Mouse (Mus musculus) adipocyte (in vitro differentiated cells): ENCODE results near the gene Slc6a13.

Source experiments
- DNase-seq: peaks from one replicate; pipeline ENCODE4 v3.0.0-alpha.2; 2016; ENCODE audit warnings: low spot score

Gene Slc6a13

DNA sequence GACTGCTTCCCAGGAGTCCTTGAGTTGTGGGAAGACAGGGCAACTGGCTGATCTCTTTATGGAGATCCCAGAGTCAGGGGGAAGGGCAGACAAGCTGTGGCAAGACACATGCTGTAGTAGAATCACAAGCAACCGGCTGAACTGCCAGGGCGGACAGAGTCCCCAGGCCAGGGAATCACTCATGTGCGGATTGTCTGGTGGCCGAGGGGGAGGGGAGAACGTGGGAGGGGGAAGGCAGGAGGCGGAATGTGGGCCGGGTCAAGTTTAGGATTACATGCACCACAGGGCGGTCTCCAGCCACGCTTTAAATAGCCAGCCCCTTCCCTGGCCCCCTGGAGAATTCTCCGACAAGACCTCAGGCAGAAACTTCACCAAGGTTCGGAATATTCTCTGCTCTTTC is at the start of gene Slc6a13:
Slc6a13 (plus strand) TSS at position 274 of the 400 bp plus-strand sequence.
- no peak for DNase-seq

DNA sequence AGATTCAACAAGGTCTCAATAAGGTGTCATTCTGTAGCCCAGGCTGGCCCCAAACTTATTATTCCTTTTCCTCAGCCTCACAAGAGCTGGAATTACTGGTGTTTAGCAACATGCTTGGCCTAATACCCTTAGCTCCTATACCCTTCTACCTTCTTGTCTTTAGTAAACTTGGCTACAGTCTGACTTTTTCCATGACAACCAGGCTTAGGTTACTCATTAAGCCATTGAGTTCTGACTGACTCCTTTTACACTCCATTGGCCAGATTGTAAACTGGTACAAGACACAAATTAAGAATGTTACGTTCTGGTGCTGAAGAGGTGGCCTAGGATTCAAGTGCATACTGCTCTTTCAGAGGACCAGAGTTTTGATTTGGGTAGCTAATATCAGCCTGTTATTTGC is 49.6 kb upstream of the Slc6a13 start:
- DNase-seq, result peak; percentile 60

DNA sequence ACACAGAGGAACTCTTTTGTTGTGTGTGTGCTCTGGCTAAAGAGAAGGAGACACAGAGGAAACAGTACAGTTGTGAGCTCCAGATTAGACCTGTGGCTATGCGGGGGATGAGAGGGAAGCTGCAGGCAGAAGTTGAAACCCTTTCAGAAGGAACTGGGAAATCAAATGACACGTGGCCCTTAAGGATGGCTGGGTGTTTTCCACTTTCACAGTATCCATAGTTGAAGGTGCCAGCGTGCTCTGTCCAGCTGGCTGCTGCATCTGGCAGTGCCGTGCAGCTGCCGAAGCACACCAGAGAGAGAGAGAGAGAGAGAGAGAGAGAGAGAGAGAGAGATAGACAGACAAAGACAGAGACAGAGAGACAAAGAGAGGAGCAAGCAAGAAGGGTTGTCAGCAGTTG is 48.8 kb upstream of the Slc6a13 start:
- DNase-seq, result peak; percentile 42

DNA sequence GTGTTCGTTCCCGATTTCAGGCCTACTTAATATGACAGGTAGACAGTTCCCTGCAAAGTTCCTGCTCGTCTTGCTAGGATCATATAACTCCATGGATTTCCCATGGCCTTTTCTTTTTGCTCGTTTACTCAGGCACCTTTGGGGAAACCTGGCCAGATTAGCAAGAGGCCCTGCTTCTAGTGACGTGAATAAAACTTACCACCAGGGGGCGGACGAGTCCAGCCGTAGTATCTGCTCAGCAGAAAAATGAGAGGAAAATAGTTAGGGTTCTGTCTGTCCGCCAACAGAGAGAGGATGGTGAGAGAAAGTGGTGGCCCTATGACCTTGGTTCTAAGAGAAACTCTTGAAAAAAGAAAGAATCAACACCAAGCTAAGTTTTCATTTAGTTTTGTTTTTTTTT is 39.5 kb upstream of the Slc6a13 start:
- peak; percentile 84 for DNase-seq

DNA sequence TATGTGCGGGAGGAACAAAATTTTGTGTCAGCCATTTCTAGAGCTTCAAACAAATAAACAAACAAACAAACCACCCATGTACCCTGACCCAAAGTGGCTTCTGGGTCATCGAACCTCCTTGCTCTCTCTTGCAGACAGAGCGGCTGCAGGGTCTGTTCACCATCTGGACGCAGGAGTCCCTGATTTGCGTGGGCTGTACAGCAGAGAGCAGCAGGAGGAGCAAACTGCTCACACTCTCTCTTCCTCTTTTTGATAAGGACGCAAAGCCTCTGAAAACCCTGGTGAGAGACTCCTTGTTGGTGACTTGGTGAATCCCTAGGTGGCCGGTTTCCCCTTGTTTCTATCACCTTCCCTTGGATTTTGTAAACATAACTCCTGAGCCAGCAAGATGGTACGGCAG is 38.8 kb upstream of the Slc6a13 start:
- no peak for DNase-seq

DNA sequence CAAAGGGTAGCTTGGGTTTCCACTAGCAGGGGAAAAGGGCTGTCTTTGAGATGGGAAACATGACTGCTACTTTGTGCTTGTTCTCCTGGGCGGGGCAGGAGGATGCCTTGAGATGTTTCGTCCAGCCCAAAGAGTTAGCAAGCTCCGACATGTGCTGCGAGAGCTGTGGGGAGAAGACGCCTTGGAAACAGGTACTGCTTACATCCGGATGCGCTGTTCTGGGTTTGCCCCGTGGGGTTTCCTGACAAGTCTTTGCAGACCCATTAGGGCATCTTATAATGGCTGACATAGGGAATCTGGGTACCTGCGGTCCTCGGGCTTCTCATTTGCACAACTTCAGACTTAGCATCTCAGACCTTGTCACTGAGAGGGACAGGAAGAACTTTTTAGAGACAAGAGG is 38.0 kb upstream of the Slc6a13 start:
- DNase-seq, result no peak

DNA sequence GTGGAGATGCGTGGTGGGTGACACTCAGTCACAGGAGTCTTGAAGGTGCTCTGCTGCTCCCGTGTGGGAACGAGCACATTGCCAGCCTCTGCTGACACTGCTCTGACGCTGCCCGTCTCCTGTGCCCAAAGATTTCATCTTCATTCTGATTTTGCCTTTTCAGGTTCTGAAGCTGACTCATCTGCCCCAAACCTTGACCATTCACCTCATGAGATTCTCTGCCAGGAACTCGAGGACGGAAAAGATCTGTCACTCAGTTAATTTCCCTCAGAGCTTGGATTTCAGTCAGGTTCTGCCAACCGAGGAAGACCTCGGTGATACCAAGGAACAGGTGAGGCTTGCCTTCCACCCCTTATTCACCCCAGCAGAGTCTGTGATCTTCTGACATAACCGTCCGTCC is 37.5 kb upstream of the Slc6a13 start:
- DNase-seq, result no peak

DNA sequence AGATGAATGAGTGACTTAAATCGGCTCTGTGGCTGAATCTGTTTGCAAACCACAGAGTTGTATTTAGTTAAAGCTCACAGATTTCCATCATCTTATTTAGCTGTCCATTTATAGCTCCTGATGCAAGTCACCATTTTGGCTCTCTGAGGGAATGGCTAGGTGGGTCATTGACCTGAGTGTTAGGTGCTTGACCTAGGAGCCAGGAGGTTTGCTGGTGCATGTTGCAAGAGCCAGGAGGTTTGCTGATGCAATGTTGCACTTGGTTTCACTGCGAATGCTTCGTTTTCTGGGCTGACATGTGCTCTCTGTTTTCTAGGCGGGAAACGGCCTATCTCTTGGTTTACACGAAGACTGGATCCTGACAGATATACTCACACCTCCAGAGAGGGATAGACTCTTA is 29.9 kb upstream of the Slc6a13 start:
- DNase-seq, result no peak

DNA sequence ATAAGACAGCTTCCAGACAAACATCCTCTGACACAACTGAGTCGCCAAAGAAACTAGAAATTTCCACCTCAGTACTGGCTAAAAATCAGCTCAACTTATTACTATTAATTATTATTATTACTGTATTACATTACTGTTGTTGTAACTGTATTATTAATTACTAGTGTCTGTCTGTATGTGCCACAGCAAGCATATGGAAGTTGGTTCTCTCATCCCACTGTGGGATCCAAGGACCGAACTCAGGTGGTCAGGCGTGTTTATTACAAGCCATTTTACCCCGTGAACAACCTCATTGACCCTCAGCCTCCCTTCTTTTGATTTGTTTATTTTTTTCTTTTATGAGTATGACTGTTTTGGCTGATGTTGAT is 28.3 kb upstream of the Slc6a13 start:
- no peak for DNase-seq

DNA sequence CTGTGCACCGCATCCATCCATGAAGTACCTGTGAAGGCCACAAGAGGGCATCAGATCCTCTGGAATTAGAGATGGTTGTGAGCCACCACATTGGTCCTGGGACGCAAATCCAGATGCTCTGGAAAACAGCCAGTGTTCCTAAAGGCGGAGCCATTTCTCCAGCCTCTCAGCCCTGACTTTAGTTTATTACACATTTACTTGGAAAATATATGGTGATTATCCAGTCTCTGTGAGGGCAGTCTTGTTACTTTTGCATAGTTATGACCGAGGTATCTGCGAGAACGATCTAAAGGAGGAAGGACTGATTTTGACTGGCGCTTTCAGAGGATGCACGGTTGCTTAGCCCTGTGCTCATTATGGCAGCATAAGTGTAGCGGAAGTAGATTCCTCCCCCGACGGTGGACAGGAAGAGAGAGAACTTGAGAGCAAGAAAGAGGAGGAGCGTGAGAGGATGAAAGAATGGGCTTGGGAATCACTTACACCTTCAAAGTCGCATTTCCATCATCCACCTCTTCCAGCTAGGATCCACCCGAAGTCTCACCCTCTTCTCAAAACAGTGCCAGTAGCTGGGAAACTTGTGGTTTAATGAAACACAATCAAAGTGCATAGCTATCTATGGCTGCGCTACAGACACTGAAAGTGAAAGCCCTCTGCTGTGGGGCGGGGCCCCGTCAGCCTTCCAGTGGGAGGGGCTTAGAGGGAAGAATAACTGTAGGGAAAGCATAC is 27.8 kb upstream of the Slc6a13 start:
- peak; percentile 95 for DNase-seq

DNA sequence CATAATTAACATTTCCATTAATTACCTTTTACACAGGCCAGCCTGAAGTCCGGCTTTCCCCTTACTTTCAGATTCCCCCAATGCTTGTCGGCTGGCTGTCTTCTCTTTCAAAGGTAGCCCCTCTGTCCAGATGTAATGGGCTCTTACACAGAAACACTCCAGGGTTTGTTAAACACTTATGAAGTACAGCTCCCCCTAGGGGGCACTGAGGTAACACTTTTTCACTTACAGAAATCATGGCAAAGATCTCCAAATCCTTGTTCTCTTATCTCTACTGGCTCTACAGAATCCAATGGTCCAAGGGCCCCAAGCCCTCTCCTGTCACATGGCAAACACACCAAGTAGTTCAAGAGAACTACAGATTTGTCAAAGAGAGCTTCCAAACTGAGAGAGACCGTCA is 25.7 kb upstream of the Slc6a13 start:
- peak; percentile 39 for DNase-seq

DNA sequence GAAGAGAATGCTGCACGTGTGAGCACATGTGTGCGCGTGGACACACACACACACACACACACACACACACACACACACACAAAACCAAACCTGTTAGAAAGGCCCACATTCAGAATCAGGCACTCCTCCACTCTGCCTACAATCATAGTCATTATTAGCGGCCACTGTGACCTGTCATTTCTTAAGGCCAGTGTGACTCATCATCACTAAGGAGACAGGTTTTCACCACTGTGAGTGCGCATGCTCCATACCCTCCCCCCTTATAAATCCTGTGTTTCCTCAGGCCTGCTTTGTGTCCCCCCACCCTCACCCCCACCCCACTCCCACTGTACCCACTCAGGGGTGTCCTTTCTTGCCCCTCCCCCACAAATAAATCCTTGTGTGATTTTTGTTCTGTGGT is 15.9 kb upstream of the Slc6a13 start:
- no peak for DNase-seq

DNA sequence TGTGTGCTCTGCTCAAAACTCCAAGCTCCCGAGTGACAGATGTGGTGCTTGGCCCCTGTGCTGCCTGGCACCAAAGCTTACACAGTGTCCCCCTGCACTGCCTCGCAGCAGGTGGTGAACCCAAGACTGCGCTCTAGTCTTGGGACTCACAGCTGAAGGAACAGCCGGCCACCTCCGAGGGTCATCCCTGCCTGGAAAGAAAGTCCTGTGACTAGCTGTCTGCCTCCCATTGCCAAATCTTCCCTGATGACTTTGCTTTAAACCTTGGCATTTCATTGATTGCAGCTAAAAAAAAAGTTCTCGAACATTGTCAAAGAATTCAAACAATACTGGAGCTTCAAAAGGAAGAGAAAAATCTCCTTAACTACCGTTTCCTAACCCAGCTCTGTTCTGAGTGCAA is 710 bp upstream of the Slc6a13 start:
- DNase-seq, result no peak

DNA sequence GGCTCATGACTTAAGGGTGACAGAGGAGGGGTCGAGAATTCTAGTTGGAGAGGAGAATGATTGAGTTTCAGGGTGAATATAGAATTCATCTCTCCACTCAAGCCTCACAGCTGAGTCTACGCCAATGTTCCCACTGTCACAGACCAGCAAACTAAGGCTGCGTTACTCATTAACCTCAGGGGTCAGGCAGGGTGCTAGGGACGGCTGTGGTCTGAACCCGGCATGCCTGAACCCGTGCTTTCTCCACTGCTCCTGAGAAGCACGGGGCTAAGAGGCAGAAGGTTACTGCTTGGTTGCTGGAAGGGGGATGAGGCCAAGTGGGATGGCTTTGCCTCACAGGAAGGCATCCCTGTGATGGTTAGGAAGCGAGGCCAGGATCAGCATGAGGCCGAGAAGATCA is 477 bp downstream of the Slc6a13 start:
- DNase-seq, result no peak

DNA sequence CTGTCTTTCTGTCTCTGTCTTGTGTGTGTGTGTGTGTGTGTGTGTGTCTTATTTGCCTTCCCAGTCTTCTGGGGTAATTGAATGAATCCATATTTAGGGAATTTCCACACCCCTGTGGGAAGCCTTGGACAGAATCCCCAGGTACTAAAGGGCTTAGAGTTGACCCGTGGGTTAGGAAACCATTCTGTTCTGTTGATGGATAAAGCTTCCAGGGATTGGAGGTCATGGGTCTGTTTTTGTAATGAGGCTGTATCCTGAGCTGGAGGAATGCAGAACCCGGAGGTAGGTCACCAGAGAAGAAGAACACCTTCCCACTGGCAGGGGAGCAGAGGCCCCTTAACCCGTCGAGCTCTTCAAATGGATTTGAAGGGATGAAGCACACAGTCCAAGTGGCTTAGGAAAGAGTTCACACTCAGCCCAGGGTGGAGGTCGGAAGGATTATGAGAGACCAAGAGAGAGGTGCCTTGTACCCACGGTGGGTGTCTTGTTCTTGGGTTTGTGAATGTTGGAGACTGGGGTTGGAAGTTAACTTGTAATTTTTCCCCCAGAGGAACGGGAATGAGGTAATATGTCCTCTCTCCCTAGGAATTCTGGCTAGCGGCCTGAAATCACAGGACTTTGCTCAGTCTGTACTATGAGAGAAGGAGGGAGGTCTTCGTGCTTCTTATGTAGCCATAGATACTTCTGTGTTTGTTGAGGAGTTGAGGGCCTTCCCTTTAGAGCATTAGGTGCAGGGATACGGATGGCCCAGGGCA is 3.6 kb downstream of the Slc6a13 start:
- DNase-seq, result no peak

DNA sequence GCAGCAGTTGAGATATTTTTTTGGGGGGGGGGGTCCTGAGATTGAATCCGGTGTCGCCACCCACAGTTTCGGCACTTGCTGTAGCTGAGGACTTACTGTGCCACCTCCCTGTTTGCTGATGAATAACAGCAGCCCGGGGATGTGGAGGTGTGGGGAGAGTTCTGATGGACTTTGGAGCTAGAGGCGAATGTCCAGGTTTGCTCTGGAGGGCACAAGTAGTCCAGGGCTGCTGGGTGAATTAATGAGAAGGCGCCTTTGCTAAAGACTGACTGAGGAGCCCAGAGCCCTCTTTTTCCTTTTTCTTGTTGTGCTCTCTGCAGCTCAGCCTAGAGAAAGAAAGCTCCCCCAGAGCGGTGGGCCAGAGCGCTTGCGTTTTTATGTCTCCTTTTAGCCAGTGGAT is 4.6 kb downstream of the Slc6a13 start:
- DNase-seq, result no peak

DNA sequence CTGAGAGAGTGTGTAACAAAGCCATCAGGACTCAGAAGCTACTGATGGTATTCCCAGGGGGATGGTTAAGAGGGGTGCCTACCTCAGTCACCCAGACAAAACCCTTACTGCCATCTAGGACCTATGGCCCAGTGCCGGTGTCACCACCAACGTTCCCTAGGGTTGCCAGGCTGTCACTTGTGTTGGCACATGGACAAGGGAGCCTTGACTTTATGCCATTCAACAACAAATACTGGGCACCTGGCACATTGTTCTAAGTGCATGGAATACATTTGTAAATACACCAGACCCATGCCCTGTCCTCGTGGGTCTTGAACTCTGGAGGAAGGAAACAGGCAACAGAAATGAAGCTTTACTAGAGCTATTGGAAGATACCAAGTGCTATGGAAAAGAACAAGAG is 5.5 kb downstream of the Slc6a13 start:
- DNase-seq, result no peak

DNA sequence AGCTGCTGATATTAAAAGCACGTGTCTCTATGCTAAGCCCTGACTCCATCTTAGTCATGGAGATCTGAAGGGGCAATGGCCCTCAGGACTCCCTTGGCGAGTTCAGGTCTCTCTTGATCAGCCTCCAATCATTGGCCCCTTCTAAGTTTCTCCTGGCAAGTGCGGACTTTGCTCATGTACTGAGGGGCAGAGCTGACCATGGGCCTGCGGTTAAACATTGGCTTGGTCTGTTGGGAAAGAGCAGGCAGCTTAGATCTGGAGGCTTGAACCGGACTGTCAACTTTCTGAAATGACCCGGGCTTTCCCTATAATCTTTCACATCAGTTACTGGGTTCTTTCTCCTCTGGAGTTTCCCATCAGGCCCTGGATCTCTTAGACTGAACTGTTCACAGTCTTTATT is 11.0 kb downstream of the Slc6a13 start:
- no peak for DNase-seq

DNA sequence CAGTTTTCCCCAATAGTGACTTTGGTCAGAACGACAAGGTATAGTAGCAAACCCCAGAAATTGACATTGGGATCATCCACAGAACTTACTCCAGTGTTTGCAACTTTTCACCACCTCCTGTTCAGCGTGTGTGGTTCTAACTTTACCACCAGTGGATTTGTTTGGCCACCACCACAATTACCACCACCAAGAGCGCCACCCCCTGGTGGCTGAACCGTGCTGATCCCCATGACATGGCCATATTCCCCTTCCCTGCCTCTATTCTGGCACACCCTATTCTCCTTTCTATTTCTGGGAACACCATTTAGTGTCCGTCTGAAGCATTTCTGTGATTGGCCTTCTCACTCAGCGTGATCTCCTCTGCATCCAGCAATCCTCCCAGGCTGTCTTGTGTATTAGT is 19.1 kb downstream of the Slc6a13 start:
- DNase-seq, result no peak

DNA sequence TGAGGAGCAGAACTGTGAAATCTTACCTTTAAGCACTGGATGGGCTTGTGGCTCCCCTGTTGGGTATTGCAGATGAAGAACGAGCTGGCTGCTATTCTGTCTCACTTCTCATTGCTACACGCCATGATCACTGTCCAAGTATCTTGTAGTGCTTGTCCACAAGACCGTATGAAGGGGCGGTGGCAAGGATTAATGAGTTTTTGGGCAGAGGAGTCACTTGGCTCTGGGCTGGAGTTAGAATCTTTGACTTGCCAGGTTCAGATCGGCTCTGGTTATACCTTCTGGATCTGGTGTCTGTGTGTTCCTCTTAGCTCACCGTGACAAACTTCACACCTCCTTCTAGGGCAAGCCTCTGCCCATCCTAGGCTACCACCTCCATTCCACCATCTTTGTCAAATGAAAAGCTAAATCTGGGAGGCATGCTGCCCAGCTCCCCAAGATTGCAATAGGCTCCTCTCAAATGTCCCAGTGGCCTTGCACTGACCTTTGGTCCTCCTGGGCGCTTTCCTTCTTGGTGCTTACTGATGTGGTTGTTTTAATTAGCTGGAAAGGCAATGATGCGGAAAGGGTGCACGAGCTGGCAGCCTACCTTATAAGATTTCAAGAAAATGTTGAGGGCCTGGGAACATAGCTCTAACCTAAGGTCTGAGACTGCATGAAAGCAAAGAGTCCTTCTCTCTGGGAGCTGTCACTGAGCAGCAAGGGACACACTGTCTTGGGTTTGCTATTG is 22.5 kb downstream of the Slc6a13 start:
- DNase-seq, result no peak

DNA sequence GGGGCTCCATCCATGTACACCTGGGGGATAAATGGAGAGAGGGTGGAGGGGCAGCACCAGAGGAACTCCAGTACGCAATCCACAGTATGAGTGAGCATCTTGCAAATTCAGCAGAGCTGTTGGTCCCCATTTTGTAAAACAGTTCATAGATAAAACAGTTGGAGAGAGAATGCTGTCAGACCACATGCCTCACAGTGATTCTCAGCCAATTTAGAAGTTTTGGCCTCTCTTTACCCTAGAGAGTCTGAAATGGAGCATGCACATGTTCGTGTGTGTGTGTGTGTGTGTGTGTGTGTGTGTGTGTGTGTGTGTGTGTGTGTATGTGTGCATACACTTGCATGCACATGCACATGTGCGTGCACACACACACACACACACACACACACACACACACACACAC is 25.3 kb downstream of the Slc6a13 start:
- no peak for DNase-seq

DNA sequence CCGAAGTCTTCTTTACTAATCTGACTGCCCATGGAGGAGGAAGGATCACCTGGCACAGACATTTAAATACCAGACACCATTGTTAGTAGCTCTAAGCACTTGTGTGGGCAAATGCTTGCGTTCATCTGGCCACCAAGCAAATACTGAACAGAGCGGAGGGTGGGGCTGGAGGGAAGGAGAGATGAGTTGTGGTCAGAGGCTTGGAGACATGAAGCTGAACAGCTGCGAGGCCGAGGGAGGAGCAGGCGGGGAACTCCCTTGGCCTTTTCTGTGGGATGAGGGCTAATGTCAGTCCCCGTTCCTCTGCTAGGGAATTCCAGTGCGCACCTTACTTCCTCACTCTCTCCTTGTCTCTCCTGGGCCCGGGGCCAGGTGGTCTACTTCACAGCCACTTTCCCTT is 25.7 kb downstream of the Slc6a13 start:
- DNase-seq, result no peak

DNA sequence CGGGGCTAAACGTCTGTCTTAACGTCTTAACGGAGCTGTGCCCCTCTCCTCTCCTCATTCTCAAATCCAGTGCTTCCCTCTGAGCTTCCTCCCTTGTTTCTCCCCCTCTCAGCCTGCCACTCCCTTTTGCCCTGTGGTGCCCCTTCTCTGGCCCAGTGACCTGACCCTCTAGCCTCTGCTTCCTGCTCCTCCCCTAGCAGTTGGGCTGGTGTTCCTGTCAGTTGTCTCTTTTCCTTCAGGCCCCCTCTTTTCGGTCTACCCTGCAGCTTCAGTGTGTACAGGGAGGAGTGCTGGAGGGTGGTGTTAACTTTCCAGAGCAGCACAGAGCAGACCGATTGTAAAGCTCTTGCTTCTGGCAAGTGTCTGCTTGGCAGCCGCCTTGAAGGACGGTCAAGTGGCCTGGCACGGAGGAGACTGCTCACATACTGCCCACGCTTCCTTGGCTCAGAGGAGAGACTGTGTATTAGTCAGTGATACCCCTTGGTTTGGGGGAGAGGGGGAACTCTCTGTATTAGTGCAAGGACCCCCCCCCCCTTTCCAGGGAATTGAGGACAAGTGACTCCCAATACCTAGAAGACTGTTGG is 26.6 kb downstream of the Slc6a13 start:
- no peak for DNase-seq
